Mouse (Mus musculus): ENCODE data around the gene Rasl10a. TPM values are rescaled to one million over a fixed set of nuclear protein-coding genes. Genes with fewer than 3 reads are reported as not detected.
"Not testable (repeated sequence)": the region's sequence is repeated elsewhere in the genome, so short reads cannot be mapped to it uniquely, and the experiment has no call there.

The Rasl10a gene
- polyA plus RNA-seq, 1 experiment from 2014 or later = 0.37 TPM

DNA sequence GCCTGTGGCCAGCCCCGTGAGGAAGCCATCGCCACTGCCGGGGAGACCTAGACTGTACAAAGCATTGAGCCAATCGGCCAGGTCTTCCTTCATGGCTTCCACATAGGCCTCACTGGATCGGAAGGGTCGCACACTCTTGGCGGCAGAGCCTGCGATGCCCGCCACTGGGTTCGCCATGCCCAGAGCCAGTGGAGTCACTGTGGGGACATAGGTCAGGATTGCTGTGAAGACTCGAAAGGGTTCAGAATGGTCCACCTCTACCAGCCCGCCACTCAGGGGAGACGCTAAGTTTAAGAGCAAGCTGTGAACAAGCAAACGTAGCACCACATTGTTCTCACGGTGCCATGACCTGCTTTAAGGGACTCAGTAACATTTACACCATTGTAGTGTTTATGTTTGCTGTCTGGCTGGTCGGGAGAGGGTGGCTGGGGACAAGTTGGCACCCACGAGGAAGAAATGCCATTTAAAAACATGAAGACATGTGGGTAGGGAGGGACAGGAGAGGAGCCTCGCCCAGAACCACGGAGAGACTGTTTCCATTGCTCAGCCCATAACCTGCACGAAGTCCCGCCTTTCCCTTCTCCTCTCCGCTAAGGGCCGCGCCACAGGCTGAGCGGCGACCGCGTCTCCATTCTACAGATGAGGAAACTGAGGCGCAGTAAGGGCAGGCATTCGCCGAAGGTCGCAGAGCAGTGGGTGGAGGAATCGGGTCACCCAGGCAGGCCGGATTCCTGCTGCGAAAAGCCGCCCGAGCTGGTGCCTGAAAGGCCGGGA, 6.5 kb downstream of the Rasl10a start:
- Histone ChIP-seq H3K36me3 (ENCODE audit: control insufficient read depth, insufficient read depth, low read length) (peaks cover 16% of the 10 kb centered on the region), H3K4me1 (ENCODE audit: control insufficient read depth, insufficient read depth, low read length) (peaks cover 32% of the 10 kb centered on the region), H3K27me3 (ENCODE audit: control insufficient read depth, insufficient read depth, low read length) (peaks cover 53% of the 10 kb centered on the region), H3K9me3 (ENCODE audit: control insufficient read depth, low read length) (no peaks in the 10 kb centered on the region; the same call in 1 of the 2 replicates), H3K4me2 (peak overlapping the region; percentile 83), H3K4me3 (ENCODE audit: low read depth, low read length) (peak overlapping the region; percentile 67), H3K9ac (ENCODE audit: low read length) (peak overlapping the region; percentile 73), H3K27ac (ENCODE audit: low read depth, low read length) (no peak overlapping the region)
- DNase-seq (ENCODE audit: low spot score, missing footprints) = peak; percentile 90
- WGBS = 17% methylated on average over 35 of the region's 38 CpGs
- ATAC-seq (ENCODE audit: low FRiP score) = 0 out of 2 replicates have a peak, but pooled peaks have one; percentile 3

DNA sequence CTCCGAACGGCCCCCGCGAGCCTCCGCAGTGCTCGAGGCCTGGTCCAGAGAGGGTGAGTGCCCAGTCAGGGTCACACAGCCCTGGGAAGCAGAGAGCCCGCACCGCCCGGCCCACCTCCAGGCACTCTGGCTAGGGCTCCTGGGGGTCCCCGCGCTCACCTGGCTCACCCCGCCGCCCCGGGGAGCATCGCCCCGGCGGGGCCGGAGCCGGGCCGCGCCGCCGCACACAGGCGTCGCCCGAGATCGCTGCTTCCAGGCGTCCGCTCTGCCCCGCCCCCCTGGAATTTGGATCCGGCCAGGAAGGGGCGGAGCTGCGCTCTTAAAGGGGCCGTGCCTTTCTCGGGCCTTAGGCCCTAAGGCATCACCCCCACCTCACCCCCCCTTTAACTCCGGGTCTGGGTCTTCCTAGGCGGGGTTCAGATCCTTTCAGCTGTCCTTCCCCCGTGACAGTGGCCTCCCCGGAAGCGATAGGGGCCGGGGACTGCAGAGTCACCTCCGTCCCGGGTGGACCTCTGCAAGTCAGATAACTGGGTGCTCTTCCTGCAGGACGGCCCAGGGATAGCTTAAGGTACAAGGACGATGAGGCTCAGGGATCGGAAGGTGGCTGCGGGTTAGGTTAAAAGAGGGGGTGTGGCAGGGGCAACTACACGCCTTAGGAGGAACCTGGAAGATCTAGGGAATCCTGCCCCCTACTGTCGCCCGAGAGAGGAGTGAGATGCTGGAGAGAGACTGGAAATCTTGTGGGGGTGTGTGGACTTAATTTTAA, 7.3 kb downstream of the Rasl10a start, which contains the start of gene Gas2l1:
Gene Gas2l1 (minus strand): TSS at position 272 of the 766 bp plus-strand sequence.
- ATAC-seq (ENCODE audit: low FRiP score) (peak; percentile 84), DNase-seq (ENCODE audit: low spot score, missing footprints) (peak; percentile 99)
- H3K27ac ChIP-seq (ENCODE audit: low read depth, low read length) = peak within 1 kb of the TSS; percentile 5; the same call in 1 of the 2 replicates
- peak within 1 kb of the TSS; percentile 83 for H3K4me2 ChIP-seq
- no peaks in the 10 kb centered on the region for H3K9me3 ChIP-seq (ENCODE audit: control insufficient read depth, low read length)
- peak within 1 kb of the TSS; percentile 67 for H3K4me3 ChIP-seq (ENCODE audit: low read depth, low read length)
- H3K36me3 ChIP-seq (ENCODE audit: control insufficient read depth, insufficient read depth, low read length) = peaks cover 17% of the 10 kb centered on the region
- H3K4me1 ChIP-seq (ENCODE audit: control insufficient read depth, insufficient read depth, low read length) = peaks cover 32% of the 10 kb centered on the region
- H3K27me3 ChIP-seq (ENCODE audit: control insufficient read depth, insufficient read depth, low read length) = peaks cover 45% of the 10 kb centered on the region
- H3K9ac ChIP-seq (ENCODE audit: low read length) = peak within 1 kb of the TSS; percentile 73
- whole genome bisulfite sequencing = under 1% methylated on average over 42 of the region's 50 CpGs

DNA sequence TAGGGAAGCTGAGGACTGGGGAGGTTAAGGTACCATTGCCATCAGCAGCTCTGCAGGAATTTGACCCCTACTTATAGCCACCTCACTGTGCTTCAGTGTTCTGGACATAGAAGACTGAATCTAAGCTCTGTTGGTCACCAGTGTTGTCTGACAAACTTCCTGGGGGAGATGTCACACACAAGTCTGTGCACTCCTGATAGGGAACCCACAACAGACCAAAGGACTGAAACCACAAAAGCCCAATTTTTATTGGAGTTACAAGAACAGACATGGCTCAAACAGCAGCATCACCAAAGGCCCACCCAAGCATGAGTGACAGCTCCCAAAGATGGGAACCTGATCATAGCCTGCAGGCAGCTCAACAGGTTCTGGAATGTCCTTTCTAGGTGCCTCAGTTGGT, 9.1 kb downstream of the Rasl10a start:
- DNase-seq (ENCODE audit: low spot score, missing footprints) (peak; percentile 84), ATAC-seq (ENCODE audit: low FRiP score) (no peak)
- H3K4me1 ChIP-seq (ENCODE audit: control insufficient read depth, insufficient read depth, low read length) = peaks cover 18% of the 10 kb centered on the region
- H3K27ac ChIP-seq (ENCODE audit: low read depth, low read length) = no peak overlapping the region
- H3K9ac ChIP-seq (ENCODE audit: low read length) = no peak overlapping the region
- peaks cover 32% of the 10 kb centered on the region for H3K36me3 ChIP-seq (ENCODE audit: control insufficient read depth, insufficient read depth, low read length)
- H3K27me3 ChIP-seq (ENCODE audit: control insufficient read depth, insufficient read depth, low read length) = peaks cover 28% of the 10 kb centered on the region
- H3K9me3 ChIP-seq (ENCODE audit: control insufficient read depth, low read length) = no peaks in the 10 kb centered on the region
- H3K4me3 ChIP-seq (ENCODE audit: low read depth, low read length) = no peak overlapping the region
- no peak overlapping the region for H3K4me2 ChIP-seq

DNA sequence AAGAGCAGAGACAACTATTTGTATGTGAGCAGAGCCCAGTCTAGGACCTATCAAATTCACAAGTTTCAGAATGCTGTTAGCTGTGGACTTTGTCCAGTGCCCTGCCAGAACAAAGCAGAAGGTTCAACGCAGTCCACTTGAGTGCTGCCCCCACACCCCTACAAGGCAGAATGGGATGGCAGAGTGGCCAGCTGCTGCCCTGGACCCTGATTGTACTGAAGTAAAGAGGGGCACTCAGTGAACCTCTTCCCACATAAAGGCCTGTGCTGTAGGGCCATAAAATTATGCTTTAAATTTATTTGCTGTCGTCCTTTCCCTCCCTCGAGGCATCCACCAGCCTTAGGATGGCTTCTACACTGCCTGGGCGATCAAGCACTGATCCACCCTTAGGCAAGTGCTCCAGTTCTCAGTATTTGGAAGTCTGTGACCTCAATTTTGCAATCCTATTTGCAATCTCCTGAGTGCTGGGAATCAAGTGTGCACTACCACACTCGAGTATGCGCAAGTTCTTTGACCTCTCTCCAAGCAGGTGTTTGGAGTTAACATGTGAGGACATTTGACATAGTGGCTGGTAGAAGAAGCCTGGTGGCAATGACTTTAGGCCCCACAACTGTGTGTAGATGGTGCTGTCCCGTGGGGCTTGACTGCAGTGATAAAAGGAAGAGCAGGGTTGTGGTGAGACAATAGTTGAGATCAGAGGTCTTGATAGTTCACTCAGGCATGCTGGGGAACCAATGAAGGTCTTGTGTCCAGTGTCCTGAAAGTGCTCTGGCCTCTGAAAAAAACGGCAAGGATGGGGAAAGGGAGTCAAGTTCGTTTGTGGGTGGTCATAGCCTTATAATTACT, 10.4 kb downstream of the Rasl10a start:
- H3K4me2 ChIP-seq = no peak overlapping the region
- no peak overlapping the region for H3K4me3 ChIP-seq (ENCODE audit: low read depth, low read length)
- no peak for DNase-seq (ENCODE audit: low spot score, missing footprints)
- H3K27ac ChIP-seq (ENCODE audit: low read depth, low read length) = no peak overlapping the region
- H3K4me1 ChIP-seq (ENCODE audit: control insufficient read depth, insufficient read depth, low read length) = peaks cover 9% of the 10 kb centered on the region
- no peaks in the 10 kb centered on the region for H3K9me3 ChIP-seq (ENCODE audit: control insufficient read depth, low read length)
- H3K9ac ChIP-seq (ENCODE audit: low read length) = no peak overlapping the region
- peaks cover 15% of the 10 kb centered on the region for H3K27me3 ChIP-seq (ENCODE audit: control insufficient read depth, insufficient read depth, low read length)
- 88% methylated on average over 9 of the region's 9 CpGs for WGBS
- H3K36me3 ChIP-seq (ENCODE audit: control insufficient read depth, insufficient read depth, low read length) = peaks cover 42% of the 10 kb centered on the region
- ATAC-seq (ENCODE audit: low FRiP score) = no peak

DNA sequence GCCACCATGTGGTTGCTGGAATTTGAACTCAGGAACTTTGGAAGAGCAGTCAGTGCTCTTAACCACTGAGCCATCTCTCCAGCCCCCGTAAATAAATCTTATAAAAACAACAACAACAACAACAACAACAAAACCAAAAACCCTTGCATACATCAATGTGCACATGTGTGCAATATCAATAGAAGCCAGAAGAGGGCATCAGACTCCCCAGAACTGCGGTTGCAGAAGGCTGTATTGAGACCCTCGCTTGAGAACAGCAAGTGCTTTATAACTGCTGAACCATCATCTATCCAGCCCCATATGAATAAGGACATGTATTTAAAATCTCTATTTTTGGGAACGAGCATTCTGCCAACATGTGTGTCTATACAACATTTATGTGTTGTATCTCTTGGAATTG, 17.0 kb downstream of the Rasl10a start:
- no peak overlapping the region for H3K4me2 ChIP-seq
- 74% methylated on average over 4 of the region's 4 CpGs for WGBS
- peak; percentile 44; the same call in 1 of the 2 replicates for ATAC-seq (ENCODE audit: low FRiP score)
- H3K36me3 ChIP-seq (ENCODE audit: control insufficient read depth, insufficient read depth, low read length) = peaks cover 39% of the 10 kb centered on the region
- H3K4me3 ChIP-seq (ENCODE audit: low read depth, low read length) = no peak overlapping the region
- H3K27ac ChIP-seq (ENCODE audit: low read depth, low read length) = no peak overlapping the region
- no peak overlapping the region for H3K9ac ChIP-seq (ENCODE audit: low read length)
- H3K27me3 ChIP-seq (ENCODE audit: control insufficient read depth, insufficient read depth, low read length) = no peaks in the 10 kb centered on the region
- no peak for DNase-seq (ENCODE audit: low spot score, missing footprints)
- no peaks in the 10 kb centered on the region for H3K4me1 ChIP-seq (ENCODE audit: control insufficient read depth, insufficient read depth, low read length)
- no peaks in the 10 kb centered on the region for H3K9me3 ChIP-seq (ENCODE audit: control insufficient read depth, low read length)

DNA sequence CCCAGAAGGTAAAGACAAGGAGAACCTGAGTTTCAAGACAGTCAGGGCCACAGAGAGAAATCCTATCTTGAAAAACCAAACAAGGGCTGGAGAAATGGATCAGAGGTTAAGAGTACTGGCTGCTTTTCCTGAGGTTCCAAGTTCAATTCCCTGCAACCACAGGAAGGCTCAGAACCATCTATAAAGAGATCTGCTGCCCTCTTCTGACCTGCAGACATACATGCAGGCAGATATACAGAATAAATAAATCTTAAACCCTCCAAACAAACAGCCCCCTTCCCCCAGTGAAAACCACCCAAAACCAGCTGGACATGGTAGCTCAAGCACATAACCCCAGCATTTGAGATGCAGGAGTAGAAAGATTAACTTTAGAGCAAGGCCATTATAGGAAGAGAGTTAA, 17.8 kb downstream of the Rasl10a start:
- Histone ChIP-seq H3K4me1 (ENCODE audit: control insufficient read depth, insufficient read depth, low read length) (no peaks in the 10 kb centered on the region), H3K9ac (ENCODE audit: low read length) (no peak overlapping the region), H3K36me3 (ENCODE audit: control insufficient read depth, insufficient read depth, low read length) (peaks cover 37% of the 10 kb centered on the region), H3K9me3 (ENCODE audit: control insufficient read depth, low read length) (no peaks in the 10 kb centered on the region), H3K27ac (ENCODE audit: low read depth, low read length) (no peak overlapping the region), H3K4me3 (ENCODE audit: low read depth, low read length) (no peak overlapping the region), H3K27me3 (ENCODE audit: control insufficient read depth, insufficient read depth, low read length) (no peaks in the 10 kb centered on the region), H3K4me2 (no peak overlapping the region)
- ATAC-seq (ENCODE audit: low FRiP score) = no peak
- no peak for DNase-seq (ENCODE audit: low spot score, missing footprints)

DNA sequence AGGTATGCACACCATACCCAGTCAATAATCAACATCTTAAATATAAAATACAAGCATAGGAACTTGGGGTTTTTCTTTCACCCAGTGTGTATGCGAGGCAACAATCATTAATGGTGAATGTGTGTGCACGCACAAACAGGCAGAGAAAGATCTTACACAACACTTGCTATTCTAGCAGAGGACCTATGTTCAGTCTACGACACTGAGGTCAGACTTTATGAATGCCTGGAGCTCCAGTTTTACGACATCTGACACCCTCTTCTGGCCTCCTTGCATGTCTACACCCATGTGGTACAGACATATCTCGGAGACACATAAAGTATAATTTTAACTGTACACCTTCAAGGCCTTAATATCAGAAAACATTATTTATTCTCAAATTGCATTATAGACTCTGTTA, 18.9 kb downstream of the Rasl10a start:
- ATAC-seq (ENCODE audit: low FRiP score); H3K27me3 ChIP-seq (ENCODE audit: control insufficient read depth, insufficient read depth, low read length); H3K27ac ChIP-seq (ENCODE audit: low read depth, low read length); H3K9me3 ChIP-seq (ENCODE audit: control insufficient read depth, low read length); H3K9ac ChIP-seq (ENCODE audit: low read length); H3K4me2 ChIP-seq; H3K4me3 ChIP-seq (ENCODE audit: low read depth, low read length); H3K4me1 ChIP-seq (ENCODE audit: control insufficient read depth, insufficient read depth, low read length): not testable (repeated sequence)
- peak; percentile 87 for DNase-seq (ENCODE audit: low spot score, missing footprints)
- H3K36me3 ChIP-seq (ENCODE audit: control insufficient read depth, insufficient read depth, low read length) = peaks cover 33% of the 10 kb centered on the region
- WGBS = 96% methylated on average over 3 of the region's 5 CpGs

DNA sequence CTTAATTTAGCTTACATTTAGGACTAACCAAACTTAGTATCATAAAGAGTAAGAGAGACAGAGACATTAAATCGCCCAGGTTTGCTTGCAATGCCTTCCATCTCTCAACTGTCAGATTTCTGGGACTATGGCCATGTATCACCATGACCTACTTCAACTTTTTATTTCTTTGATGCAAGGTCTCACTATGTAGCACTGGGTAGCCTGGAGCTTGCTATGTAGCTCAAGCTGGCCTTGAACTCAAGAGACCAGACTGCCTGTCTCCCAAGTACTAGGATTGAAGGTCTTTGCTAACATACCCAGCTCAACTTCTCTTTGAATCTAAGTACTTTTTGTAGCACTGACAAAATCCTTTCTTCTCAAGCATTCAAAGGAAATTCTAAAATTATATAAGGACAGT, 31.2 kb downstream of the Rasl10a start:
- no peak for DNase-seq (ENCODE audit: low spot score, missing footprints)
- no peaks in the 10 kb centered on the region for H3K9me3 ChIP-seq (ENCODE audit: control insufficient read depth, low read length)
- H3K27me3 ChIP-seq (ENCODE audit: control insufficient read depth, insufficient read depth, low read length) = no peaks in the 10 kb centered on the region
- 96% methylated on average over 1 of the region's 1 CpGs for WGBS
- H3K4me3 ChIP-seq (ENCODE audit: low read depth, low read length) = no peak overlapping the region
- ATAC-seq (ENCODE audit: low FRiP score) = no peak
- H3K9ac ChIP-seq (ENCODE audit: low read length) = no peak overlapping the region
- peaks cover 38% of the 10 kb centered on the region for H3K36me3 ChIP-seq (ENCODE audit: control insufficient read depth, insufficient read depth, low read length)
- no peak overlapping the region for H3K4me2 ChIP-seq
- no peaks in the 10 kb centered on the region for H3K4me1 ChIP-seq (ENCODE audit: control insufficient read depth, insufficient read depth, low read length)
- no peak overlapping the region for H3K27ac ChIP-seq (ENCODE audit: low read depth, low read length)
